Mouse (Mus musculus) E14TG2a.4 (cell line): Measurements from ENCODE around the gene Immp2l.

Source experiments
- CTCF ChIP-seq: conservative IDR thresholded peaks from 2 replicates; pipeline ENCODE4 v1.5.1; 2014; ENCODE audit warnings: low read length
- NANOG ChIP-seq: IDR thresholded peaks from 2 replicates; pipeline ENCODE4 v1.6.1; 2014; ENCODE audit warnings: borderline replicate concordance, low read length, mixed read lengths
- POU5F1 ChIP-seq: IDR thresholded peaks from 2 replicates; pipeline ENCODE4 v1.6.1; 2014; ENCODE audit warnings: low read length, borderline replicate concordance

- TF ChIP-seq CTCF: no peak
- no peak for TF ChIP-seq POU5F1
- no peak for TF ChIP-seq NANOG
Measured at GRCm38 (mm10) chr12:41668280-41668679, 644.4 kb downstream of the Immp2l start.
